Mouse (Mus musculus): ENCODE measurements around the gene Rb1.

Rb1 gene

DNA sequence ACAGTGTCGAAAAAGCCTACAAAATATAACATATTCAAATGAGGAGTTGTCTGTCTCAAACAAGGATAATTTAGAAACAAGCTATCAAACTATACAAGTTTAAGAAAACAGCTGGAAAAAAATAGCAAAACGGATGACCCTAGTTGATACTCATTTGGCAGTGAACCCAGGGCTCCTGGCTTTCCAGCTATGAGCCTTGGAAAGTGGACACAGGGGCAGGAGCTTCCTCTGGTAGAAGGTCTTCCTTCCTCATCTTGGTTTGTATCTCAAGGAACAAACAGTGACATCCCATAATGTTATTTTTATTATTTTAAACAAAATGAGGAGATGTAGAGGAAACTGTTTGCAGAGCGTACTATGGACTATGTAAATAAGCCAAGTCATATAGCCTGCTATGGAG lies 177.5 kb downstream of the Rb1 start:
- no peak for DNase-seq (ENCODE audit: low read depth, low spot score)

DNA sequence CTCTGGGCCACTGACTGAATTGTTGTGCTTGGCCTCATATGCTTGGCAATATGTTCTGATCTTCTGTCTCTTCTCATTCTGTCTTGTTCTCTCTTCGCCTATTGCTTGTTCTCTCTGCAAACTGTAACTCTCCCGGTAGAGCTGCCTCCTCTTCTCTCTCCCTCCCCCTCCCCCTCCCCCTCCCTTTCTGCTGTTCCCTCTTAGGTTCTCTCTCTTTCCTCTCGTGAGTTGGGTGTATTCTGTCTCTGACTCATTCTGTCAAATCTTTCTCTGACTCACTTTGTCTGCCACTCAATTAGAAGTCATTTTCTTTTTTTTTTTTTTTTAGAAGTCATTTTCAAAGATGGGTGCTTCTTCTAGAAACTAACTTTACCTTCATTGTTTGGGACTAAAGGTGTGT lies 178.9 kb downstream of the Rb1 start:
- peak; percentile 30 for DNase-seq (ENCODE audit: low read depth, low spot score)

DNA sequence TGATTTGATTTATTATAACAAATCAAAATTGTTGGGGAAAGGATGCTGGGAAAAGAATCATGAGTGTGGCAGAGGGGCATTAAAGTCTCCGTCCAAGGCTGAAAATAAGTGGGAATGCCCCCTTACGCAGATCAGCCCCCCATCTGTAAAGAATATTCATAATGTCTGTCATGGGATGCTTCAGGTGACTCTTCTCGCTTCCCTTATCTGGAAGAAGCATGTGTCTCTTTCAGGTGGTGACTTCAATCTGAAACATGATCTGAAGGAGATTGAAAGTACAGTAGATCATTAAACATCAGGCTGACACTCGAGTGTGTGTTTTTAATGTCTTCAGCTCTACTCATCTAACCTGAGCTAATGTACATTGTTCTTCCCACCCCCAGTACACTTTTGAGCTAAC lies 180.1 kb downstream of the Rb1 start:
- DNase-seq (ENCODE audit: low read depth, low spot score) = no peak

GRCm38 (mm10) chr14:73143710-73144420 lies 181.8 kb downstream of the Rb1 start:
- DNase-seq (ENCODE audit: low read depth, low spot score) = no peak

DNA sequence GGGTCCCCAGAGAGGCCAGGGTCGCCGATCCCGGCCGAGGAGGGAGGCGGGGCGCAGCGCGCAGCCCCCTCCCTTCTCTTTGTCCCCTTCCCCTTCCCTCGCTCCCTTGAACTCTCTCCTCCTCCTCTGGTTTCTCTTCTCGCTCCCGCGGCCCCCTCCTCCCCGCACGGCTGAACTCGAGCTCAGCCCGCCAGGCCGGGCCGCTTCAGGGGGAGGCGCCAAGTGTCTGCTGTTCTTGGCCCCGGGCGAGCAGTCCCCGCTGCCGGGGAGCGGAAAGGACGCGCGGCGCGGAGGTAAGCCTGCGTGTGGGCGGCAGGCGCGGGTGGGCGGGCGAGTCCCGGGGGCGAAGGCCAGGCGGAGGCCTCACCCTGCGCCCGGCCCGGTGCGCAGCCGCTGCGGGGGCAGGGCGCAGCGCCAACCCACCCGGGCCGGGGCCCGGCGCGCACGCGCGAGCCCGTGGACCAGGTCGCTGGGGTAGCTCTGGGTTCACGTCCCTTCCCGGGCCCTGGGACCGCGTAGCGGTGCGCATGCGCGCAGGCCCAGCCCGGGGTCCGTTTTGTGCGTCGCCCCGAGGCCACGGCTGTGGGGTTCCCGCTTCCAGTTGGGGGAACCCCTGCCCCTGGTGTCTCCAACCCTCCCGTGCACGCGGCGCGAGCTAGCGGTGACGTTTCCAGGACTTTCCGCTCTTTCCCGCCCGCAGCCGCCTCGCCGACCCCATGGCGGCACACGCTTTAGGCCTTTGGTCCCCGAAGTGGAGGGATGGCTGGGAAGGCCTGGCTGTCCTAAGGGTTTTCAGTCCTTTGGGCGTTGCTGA lies 182.5 kb downstream of the Rb1 start:
- peak; percentile 91 for DNase-seq (ENCODE audit: low read depth, low spot score)

- no peak for DNase-seq (ENCODE audit: low read depth, low spot score)
Measured at GRCm38 (mm10) chr14:73142421-73142895, 183.2 kb downstream of the Rb1 start.

GRCm38 (mm10) chr14:73141800-73142199 lies 183.8 kb downstream of the Rb1 start:
- DNase-seq (ENCODE audit: low read depth, low spot score) = no peak

- peak; percentile 36 for DNase-seq (ENCODE audit: low read depth, low spot score)
Measured at GRCm38 (mm10) chr14:73139866-73140265, 185.8 kb downstream of the Rb1 start.

- DNase-seq (ENCODE audit: low read depth, low spot score) = no peak
Measured at GRCm38 (mm10) chr14:73138483-73138882, 187.1 kb downstream of the Rb1 start.

GRCm38 (mm10) chr14:73137234-73137633 lies 188.4 kb downstream of the Rb1 start:
- DNase-seq (ENCODE audit: low read depth, low spot score) = no peak

All from CD4-positive, CD25-positive, alpha-beta regulatory T cell, adult 2 months (primary cell).